Mouse (Mus musculus) frontal cortex, adult 2 months (tissue): Measurements from ENCODE around the gene Nup210l. TPM values are rescaled to one million over a fixed set of nuclear protein-coding genes. Genes with fewer than 3 reads are reported as not detected.
"Not testable (repeated sequence)": the region's sequence is repeated elsewhere in the genome, so short reads cannot be mapped to it uniquely, and the experiment has no call there.

Experiments
- DNase-seq, 2 experiments: peaks; one replicate each; pipeline ENCODE4 v3.0.0; 2022; ENCODE audit warnings: low spot score in 1 of 2; ENCODE audit errors: extremely low spot score in 1 of 2
- polyA plus RNA-seq: library from polyadenylated mRNA; depleted of rRNA; stranded (reverse); fragments of >200 nt; gene quantifications from 2 replicates; pipeline ENCODE4 v1.2.3, GENCODE M21; 2012

The Nup210l gene
- polyA plus RNA-seq, 1 experiment: 0.40 TPM

DNA sequence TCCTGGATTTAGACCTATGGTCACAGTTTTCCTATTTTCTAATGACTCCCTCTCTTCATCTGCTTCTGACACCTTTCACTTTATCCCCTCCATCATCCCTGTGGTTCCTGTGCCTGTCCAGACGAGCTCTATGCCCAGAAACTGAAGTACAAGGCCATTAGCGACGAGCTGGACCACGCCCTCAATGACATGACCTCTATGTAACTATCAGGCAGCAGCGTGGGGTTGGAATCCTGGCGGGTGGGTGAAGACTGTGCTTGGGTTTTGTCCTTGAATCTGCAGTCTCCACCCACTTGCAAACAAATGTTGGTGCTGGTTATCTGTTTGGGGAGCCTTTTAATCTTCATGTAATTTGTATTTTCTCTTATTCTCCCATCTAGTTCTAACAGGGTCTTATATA is 13.0 kb upstream of the Nup210l start:
- DNase-seq: no peak

DNA sequence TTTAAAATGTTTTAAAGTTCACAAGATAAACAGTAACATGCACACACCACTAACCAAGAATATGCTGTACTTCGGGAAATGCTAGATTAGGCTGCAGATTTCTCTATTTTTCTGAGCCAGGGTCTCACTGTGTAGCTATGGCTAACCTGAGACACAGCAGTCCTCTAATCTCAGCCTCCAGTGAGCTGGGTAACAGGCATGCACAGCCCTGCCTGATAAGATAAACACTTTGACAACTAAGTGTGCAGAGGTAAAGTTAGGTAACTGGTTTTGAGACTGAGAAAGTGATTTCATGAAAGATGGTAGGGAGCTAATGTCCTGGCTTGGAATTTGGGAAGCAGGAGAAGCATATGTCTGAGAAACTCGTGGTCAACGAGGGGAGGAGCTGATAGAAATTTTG is 9.5 kb upstream of the Nup210l start:
- no peak for DNase-seq

GRCm38 (mm10) chr3:90097928-90098327 is 6.0 kb upstream of the Nup210l start:
- DNase-seq: no peak

- DNase-seq: no peak
Measured at GRCm38 (mm10) chr3:90101010-90101409, 2.9 kb upstream of the Nup210l start.

DNA sequence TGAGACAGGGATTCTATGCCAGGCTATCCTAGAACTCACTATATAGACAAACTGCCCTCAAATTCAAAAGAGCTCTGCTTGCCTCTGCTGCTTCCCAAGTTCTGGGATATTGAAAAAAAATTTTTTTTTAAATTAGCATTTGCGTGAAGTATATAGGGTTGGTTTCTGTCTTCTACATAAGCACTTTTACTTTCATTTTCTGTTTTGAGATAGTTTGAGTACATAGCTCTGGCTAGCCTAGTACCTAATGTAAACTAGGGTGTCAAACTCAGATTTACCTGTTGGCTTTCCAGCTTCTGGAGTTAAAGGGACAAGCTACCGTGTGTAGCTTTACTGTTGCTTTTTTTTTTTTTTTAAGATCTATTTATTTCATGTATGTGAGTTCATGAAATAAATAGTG is 2.3 kb upstream of the Nup210l start:
- DNase-seq: no peak

GRCm38 (mm10) chr3:90102239-90102638 is 1.7 kb upstream of the Nup210l start:
- no peak for DNase-seq

DNA sequence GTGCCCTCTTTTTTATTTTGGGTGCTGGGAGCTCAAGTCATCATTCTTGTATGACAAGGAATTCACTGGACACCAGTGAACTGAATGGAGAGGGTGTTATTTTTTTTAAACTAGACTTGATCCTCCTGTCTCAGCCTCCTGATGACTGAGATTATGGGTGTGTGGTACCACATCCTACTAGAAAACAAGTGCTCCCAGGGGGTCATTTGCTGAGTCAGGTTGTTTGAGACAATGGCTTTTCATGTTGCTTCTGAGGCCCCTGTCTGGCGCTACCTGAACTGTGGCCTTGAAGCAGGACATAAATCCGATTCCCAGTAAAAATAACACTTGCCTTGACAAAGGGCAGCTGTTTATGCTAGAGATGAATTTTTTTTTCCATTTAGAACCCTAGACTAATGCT is 756 bp upstream of the Nup210l start:
- no peak for DNase-seq

GRCm38 (mm10) chr3:90111706-90112105 is 7.8 kb downstream of the Nup210l start:
- DNase-seq: peak in 1 of 2 experiments; percentile 36

- DNase-seq: no peak
Measured at GRCm38 (mm10) chr3:90114342-90114741, 10.4 kb downstream of the Nup210l start.

DNA sequence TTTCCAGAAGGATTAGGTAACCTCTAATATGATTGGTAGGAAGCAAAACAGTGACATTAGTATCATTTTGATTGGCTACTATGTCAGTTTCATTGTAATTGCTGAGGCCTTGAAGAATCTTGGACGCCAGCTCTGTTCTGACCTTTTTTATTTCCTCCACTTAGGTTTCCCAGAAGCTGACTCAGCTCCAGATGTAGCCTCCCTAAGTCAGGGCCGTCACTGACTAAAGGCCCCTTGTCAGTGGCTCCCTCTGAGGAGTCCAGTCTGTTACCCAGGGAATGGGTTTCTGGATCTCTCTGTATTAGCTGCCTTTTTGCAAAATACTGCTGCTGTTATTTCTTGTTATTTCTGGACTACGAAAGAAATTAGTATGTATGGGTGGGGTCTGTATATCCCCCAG is 11.6 kb downstream of the Nup210l start:
- DNase-seq: no peak

DNA sequence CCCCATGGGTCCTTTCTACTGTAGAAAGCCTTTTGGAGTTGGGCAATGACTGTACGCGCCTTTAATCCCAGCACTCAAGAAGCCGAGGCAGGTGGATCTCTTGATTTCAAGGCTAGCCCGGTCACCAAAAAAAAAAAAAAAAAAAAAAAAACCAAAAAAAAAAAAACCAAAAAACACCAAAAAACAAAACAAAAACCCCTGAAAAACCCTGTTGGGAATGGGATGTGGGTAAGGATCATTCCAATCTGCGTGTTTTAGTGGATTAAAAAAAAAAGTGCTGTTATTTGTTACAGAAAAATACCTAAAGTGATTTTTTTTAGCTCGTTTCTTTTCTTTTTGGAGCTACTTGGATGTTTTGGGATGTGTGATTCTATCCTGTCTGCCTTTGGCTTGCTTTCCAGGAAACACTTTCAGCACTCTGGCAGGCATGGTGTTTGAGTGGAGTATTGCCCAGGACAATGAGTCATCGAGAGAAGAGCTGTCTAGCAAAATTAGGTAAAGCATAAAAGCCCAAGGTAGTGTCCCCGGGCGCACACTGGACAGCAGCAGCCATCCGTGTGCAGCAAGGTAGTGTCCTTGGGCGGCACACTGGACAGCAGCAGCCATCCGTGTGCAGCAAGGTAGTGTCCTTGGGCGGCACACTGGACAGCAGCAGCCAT is 14.3 kb downstream of the Nup210l start:
- DNase-seq: peak; percentile 76 to 85

- not testable (repeated sequence) for DNase-seq
Measured at GRCm38 (mm10) chr3:90122036-90122435, 18.1 kb downstream of the Nup210l start.

DNA sequence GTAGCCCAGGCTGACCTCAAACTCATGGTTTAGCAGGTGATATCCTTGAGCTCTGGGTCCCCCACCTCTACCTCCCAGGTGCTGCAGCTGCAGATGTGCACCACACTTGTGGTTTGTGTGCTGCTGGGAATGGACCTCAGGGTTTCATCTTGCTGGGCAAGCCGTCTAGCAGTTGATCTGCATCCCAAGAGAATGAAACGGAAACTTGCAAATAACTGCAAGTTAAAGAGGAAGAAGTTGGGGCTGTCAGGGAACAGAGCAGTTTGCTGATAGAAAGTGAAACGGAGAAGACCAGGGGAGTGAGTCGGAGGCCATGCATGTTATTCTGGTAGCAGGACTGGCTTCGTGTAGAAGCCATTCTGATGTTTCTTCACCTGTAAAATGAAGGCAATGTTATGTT is 21.8 kb downstream of the Nup210l start:
- DNase-seq: no peak

- peak in 1 of 2 experiments; percentile 36 for DNase-seq
Measured at GRCm38 (mm10) chr3:90127881-90128280, 23.9 kb downstream of the Nup210l start.

DNA sequence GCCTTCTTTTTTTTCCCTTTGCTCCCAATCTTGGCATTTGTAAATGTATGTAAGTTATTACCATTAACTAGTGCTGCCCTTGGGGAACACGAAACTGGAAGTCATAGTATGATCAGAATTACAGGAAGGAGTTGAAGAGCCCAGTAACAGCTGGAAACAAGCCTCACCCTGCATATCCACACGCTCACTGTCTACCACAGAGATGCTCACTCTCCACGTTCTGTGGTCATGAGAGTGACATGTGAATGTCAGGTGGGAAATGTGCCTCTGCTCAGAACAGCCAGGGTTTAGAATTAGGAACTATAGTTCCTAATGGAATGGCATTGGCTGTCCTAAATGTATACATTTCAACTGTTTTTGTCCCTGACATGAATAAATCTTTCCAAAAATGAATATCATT is 28.8 kb downstream of the Nup210l start:
- DNase-seq: no peak

DNA sequence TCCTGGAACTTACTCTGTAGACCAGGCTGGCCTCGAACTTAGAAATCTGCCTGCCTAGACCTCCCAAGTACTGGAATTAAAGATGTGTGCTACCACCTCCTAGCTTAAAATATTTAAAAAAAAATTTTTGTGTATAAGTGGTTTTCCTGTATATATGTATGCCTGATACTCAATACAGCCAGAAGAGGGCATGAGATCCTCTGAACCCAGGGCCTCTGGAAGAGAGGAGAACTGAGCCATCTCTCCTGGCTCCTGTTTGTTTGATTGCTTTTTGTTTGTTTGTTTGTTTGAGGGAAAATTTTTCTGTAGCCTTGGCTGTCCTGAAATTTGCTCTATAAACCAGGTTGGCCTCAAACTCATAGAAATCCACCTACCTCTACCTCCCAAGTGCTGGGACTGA is 29.4 kb downstream of the Nup210l start:
- no peak for DNase-seq

- DNase-seq: no peak
Measured at GRCm38 (mm10) chr3:90134483-90134882, 30.6 kb downstream of the Nup210l start.

DNA sequence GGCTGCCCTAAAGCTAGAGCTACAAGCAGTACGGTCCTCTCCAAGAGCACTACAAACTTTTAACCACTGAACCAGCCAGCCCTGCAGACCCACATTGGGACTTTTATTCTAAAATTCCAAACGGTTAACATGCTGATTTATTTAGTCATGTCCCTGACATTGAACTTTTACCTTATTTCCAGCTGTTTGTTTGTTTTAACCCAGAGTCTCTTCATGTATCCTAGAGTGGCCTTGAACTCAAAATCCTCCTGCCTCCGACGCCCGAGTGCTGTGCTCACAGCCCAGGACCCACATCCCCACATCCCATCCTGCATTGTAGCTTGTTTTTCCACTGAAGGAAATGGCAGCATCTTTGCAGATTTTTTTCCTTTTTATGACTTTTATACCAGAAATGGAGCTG is 31.1 kb downstream of the Nup210l start:
- DNase-seq: no peak

GRCm38 (mm10) chr3:90136660-90137059 is 32.7 kb downstream of the Nup210l start:
- no peak for DNase-seq

DNA sequence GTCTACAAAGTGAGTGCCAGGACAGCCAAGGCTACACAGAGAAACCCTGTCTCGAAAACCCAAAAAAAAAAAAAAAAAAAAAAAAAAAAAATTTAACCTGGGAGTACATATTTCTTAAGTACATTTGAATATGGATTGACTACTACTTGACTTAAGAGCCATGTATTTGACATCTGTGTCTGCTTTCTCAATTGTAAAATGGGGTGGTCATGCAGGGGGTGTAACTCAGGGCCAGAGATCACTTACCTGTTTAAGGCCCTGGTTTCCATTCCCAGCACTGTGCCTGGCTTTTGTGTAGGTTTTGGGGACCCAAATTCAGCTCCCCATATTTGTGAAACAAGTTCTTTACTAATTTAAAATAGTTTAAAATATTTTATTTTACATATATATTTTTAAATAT is 33.7 kb downstream of the Nup210l start:
- no peak for DNase-seq

DNA sequence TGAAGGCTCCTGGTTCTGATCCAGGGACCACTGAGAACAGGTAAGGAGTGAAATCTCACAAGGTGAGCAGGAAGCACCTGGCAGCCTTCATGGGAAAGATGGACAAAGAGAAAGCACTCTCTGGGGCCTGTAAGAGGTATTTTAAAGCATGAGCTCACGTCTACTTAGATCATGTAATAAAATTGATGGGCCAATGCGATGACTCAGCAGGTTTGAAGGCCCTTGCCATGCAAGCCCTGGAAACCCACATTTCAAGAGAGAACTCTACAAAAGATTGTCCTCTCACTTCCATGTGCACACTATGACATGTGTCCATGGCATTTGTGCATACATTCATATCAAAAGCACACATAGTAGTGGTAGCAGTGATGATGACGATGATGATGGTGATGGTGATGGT is 36.0 kb downstream of the Nup210l start:
- no peak for DNase-seq

DNA sequence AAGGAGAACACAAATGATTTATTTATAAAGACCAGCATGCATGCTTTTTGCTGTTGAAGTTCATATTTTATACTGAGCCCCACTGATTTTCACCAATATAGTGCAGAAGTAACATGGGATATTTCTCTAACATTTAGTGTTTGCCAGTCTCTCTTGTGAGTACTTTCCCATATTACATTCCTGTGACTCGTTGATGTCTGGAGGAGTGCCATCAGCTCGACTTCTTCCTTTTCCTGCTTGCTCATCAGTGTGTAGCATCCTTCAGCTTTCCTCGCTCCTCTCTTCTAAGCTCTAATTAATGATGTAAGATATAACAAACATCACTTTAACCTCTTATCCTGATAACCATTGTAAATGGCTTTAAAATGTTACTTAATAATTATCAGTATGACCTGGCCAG is 41.5 kb downstream of the Nup210l start:
- peak in 1 of 2 experiments; percentile 23 for DNase-seq

DNA sequence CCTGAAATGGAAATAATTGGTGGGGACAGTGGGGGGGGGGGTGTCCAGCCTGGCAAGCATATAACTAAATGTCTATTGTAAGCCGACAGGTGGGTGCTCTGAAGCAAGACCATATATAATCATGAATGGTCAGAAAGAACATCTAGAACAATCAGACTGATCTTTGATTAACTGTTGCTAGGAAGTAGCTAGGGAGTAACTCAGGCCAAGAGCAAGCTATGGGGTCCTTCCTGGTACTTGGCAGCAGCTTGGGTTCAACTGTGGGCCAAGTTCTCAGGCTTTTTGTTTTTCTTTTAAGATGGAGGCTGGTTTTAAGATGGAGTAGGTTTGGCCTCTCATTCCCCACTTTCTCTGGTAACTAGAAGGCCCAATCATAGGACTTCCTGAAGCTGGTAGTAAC is 42.7 kb downstream of the Nup210l start:
- no peak for DNase-seq
